10 mouse cellular contexts compared by ENCODE assay signal in genomic region chr5:143057753-143058152, GRCm38 (mm10). TPM values are rescaled to one million over a fixed set of nuclear protein-coding genes. Genes with fewer than 3 reads are reported as not detected.
A peak's percentile ranks its signal among the peaks of the same experiment; 100 is the strongest.
DNase-seq lines count a peak whose midpoint lies in the region; ATAC-seq and TF ChIP-seq lines count a peak whose summit lies in the region.
"Had no signal": no experiment of that assay in that cellular context is flagged by ENCODE, and none has a peak within 500 bp of the region (broad histone marks: within the 10 kb centered on the region; RNA-seq: fewer than 3 reads in every experiment).

No protein-coding gene starts in this region.

- H3K9me3 ChIP-seq in hindbrain, embryonic 15.5 days: no peaks in the 10 kb centered on the region
- no peaks in the 10 kb centered on the region for H3K9me3 ChIP-seq in hindbrain, embryonic 10.5 days
- H3K9me3 ChIP-seq in CH12.LX (replicated peaks; ENCODE audit: low read length): no peaks in the 10 kb centered on the region
- H3K9me3 ChIP-seq in liver, embryonic 14.5 days (ENCODE audit: control insufficient read depth, low read length): no peaks in the 10 kb centered on the region

- dilution Hi-C loops in CH12.LX (cut with MboI; ENCODE audit: extremely low pct_ligation_motif_present, extremely low pct_unique_long_range_greater_than_20kb, low sequenced_read_pairs): no loop called here

- ATAC-seq in hindbrain, embryonic 15.5 days (ENCODE audit: low FRiP score, low read depth): no peak
- ATAC-seq in liver, embryonic 14.5 days (ENCODE audit: insufficient read depth): no peak

- no peak overlapping the region for H3K4me3 ChIP-seq in hindbrain, embryonic 15.5 days
- no peak overlapping the region for H3K4me3 ChIP-seq in hindbrain, embryonic 10.5 days
- H3K4me3 ChIP-seq in CH12.LX (replicated peaks in 1 of 3; ENCODE audit: low read depth in 2 of 3, low read length in 2 of 3, poor library complexity in 1 of 3): no peak overlapping the region
- no peak overlapping the region; a peak in 1 of 4 replicates for H3K4me3 ChIP-seq in liver, embryonic 14.5 days (ENCODE audit: insufficient read depth in 1 of 2, low read depth in 2 of 2, low read length in 2 of 2)

- no peak for TF ChIP-seq RAD21 in CH12.LX (IDR thresholded peaks at IDR 0.05; ENCODE audit: low read depth, low read length)

- peak; percentile 11 for DNase-seq in cerebellum, adult 8-10 months
- no peak for DNase-seq in cerebellum, adult 11-12 months
- no peak for DNase-seq in hindbrain, embryonic 10.5 days (ENCODE audit: low spot score)
- no peak for DNase-seq in CH12.LX (ENCODE audit: extremely low read depth)
- no peak for DNase-seq in liver, embryonic 14.5 days (ENCODE audit: low read depth in 3 of 3, low spot score in 3 of 3)
- DNase-seq in adrenal gland, adult 8-10 months: no peak
- no peak for DNase-seq in ovary, postnatal 14 days (ENCODE audit: low spot score)
- DNase-seq: kidney, postnatal 10 days; right cerebral cortex, postnatal 14 days had no signal

- peak overlapping the region; percentile 45; the same call in 1 of the 2 replicates for H3K27ac ChIP-seq in hindbrain, embryonic 15.5 days (replicated peaks)
- no peak overlapping the region; the same call in 1 of the 2 replicates for H3K27ac ChIP-seq in hindbrain, embryonic 10.5 days
- 0 out of 2 replicates have a peak overlapping the region, but pooled peaks have one; percentile 11 for H3K27ac ChIP-seq in CH12.LX (ENCODE audit: insufficient read depth, low read depth)
- peak overlapping the region; percentile 95 for H3K27ac ChIP-seq in liver, embryonic 14.5 days

- WGBS in hindbrain, embryonic 15.5 days: 92% methylated on average over 1 of the region's 1 CpGs
- WGBS in hindbrain, embryonic 10.5 days: 75% methylated on average over 1 of the region's 1 CpGs
- WGBS in liver, embryonic 14.5 days (ENCODE audit: insufficient replicate concordance): 41% methylated on average over 1 of the region's 1 CpGs

- H3K9ac ChIP-seq in hindbrain, embryonic 15.5 days: no peak overlapping the region
- no peak overlapping the region for H3K9ac ChIP-seq in CH12.LX (ENCODE audit: insufficient read depth, low read depth)
- peak overlapping the region; percentile 34 for H3K9ac ChIP-seq in liver, embryonic 14.5 days (replicated peaks)

- TF ChIP-seq POLR2A in CH12.LX (IDR thresholded peaks at IDR 0.05; ENCODE audit: low read depth, low read length): no peak

- H3K27me3 ChIP-seq in hindbrain, embryonic 15.5 days: no peaks in the 10 kb centered on the region
- no peaks in the 10 kb centered on the region for H3K27me3 ChIP-seq in hindbrain, embryonic 10.5 days (ENCODE audit: insufficient read depth, poor library complexity, severe bottlenecking)
- H3K27me3 ChIP-seq in CH12.LX (replicated peaks): no peaks in the 10 kb centered on the region
- no peaks in the 10 kb centered on the region for H3K27me3 ChIP-seq in liver, embryonic 14.5 days (ENCODE audit: control insufficient read depth, insufficient read depth, low read length)

- no peak overlapping the region for H3K4me2 ChIP-seq in hindbrain, embryonic 15.5 days
- no peak overlapping the region for H3K4me2 ChIP-seq in CH12.LX (ENCODE audit: insufficient read depth, low read depth, poor library complexity, severe bottlenecking)
- peak overlapping the region; percentile 79 for H3K4me2 ChIP-seq in liver, embryonic 14.5 days (ENCODE audit: low read depth)

- TF ChIP-seq CTCF in CH12.LX (conservative IDR thresholded peaks at IDR 0.05 in 1 of 2, IDR thresholded peaks at IDR 0.05 in 1 of 2; ENCODE audit: low read depth in 2 of 2, low read length in 2 of 2): no peak
- no peak for TF ChIP-seq CTCF in liver, embryonic 14.5 days (IDR thresholded peaks at IDR 0.05; ENCODE audit: low read depth)

- TF ChIP-seq EP300 in CH12.LX (IDR thresholded peaks at IDR 0.05; ENCODE audit: low read length): no peak
- no peak for TF ChIP-seq EP300 in liver, embryonic 14.5 days (IDR thresholded peaks at IDR 0.05; ENCODE audit: low read depth)

- H3K4me1 ChIP-seq in hindbrain, embryonic 15.5 days (replicated peaks): peaks cover 34% of the 10 kb centered on the region
- peaks cover 38% of the 10 kb centered on the region for H3K4me1 ChIP-seq in hindbrain, embryonic 10.5 days (replicated peaks)
- peaks cover 38 to 88% of the 10 kb centered on the region in 2 experiments for H3K4me1 ChIP-seq in CH12.LX (ENCODE audit: control insufficient read depth in 1 of 2, insufficient read depth in 2 of 2)
- H3K4me1 ChIP-seq in liver, embryonic 14.5 days (replicated peaks; ENCODE audit: control insufficient read depth in 2 of 2, insufficient read depth in 2 of 2, low read length in 1 of 2): peaks cover 90 to 92% of the 10 kb centered on the region in 2 experiments

- in situ Hi-C loops in CH12.LX (cut with MboI; ENCODE audit: low pct_ligation_motif_present, low pct_unique_long_range_greater_than_20kb, low sequenced_read_pairs): no loop called here

- H3K79me2 ChIP-seq in CH12.LX (replicated peaks; ENCODE audit: control insufficient read depth, extremely low read depth, insufficient read depth, poor library complexity, severe bottlenecking): peaks cover 3% of the 10 kb centered on the region; the same call in 1 of the 2 replicates

- no peaks in the 10 kb centered on the region for H3K36me3 ChIP-seq in hindbrain, embryonic 15.5 days
- peaks cover 53% of the 10 kb centered on the region for H3K36me3 ChIP-seq in hindbrain, embryonic 10.5 days
- H3K36me3 ChIP-seq in CH12.LX (replicated peaks in 1 of 2; ENCODE audit: control insufficient read depth in 1 of 2, insufficient read depth in 1 of 2, low read length in 1 of 2): peaks cover 21 to 55% of the 10 kb centered on the region in 2 experiments
- H3K36me3 ChIP-seq in liver, embryonic 14.5 days (replicated peaks; ENCODE audit: control insufficient read depth, insufficient read depth, low read depth): no peaks in the 10 kb centered on the region; the same call in none of the 2 replicates

TF ChIP-seq in CH12.LX, 34 proteins besides CTCF, POLR2A, EP300 and RAD21:
- TF ChIP-seq ZC3H11A (IDR thresholded peaks at IDR 0.05; ENCODE audit: low read depth, low read length): no peak
- no peak for TF ChIP-seq E2F4 (IDR thresholded peaks at IDR 0.05; ENCODE audit: insufficient replicate concordance, low read depth, low read length)
- TF ChIP-seq ZKSCAN1 (IDR thresholded peaks at IDR 0.05; ENCODE audit: borderline replicate concordance, low read depth, low read length): no peak
- TF ChIP-seq SMC3 (IDR thresholded peaks at IDR 0.05; ENCODE audit: low read depth, low read length): no peak
- no peak for TF ChIP-seq JUND (conservative IDR thresholded peaks at IDR 0.05; ENCODE audit: low read depth, low read length)
- TF ChIP-seq IRF4 (IDR thresholded peaks at IDR 0.05; ENCODE audit: low read depth, low read length): no peak
- TF ChIP-seq NELFE (IDR thresholded peaks at IDR 0.05; ENCODE audit: low read depth, low read length): no peak
- TF ChIP-seq ZNF384 (IDR thresholded peaks at IDR 0.05; ENCODE audit: low read depth, low read length): no peak
- no peak for TF ChIP-seq KAT2A (IDR thresholded peaks at IDR 0.05; ENCODE audit: insufficient replicate concordance, low read length)
- TF ChIP-seq GABPA (IDR thresholded peaks at IDR 0.05; ENCODE audit: insufficient replicate concordance, low read depth, low read length): no peak
- no peak for TF ChIP-seq MXI1 (IDR thresholded peaks at IDR 0.05; ENCODE audit: low read depth, low read length)
- no peak for TF ChIP-seq MAFK (IDR thresholded peaks at IDR 0.05; ENCODE audit: insufficient replicate concordance, low read length)
- no peak for TF ChIP-seq ELF1 (IDR thresholded peaks at IDR 0.05; ENCODE audit: low read depth, low read length)
- TF ChIP-seq ETS1 (conservative IDR thresholded peaks at IDR 0.05; ENCODE audit: low read depth, low read length): no peak
- no peak for TF ChIP-seq CHD1 (IDR thresholded peaks at IDR 0.05; ENCODE audit: low read depth, low read length)
- TF ChIP-seq MAX (IDR thresholded peaks at IDR 0.05; ENCODE audit: low read length): no peak
- TF ChIP-seq POLR2AphosphoS2 (IDR thresholded peaks at IDR 0.05; ENCODE audit: low read depth, low read length): no peak
- no peak for TF ChIP-seq USF1 (IDR thresholded peaks at IDR 0.05; ENCODE audit: low read depth, low read length)
- no peak for TF ChIP-seq NRF1 (IDR thresholded peaks at IDR 0.05; ENCODE audit: low read depth, low read length)
- TF ChIP-seq MYC (IDR thresholded peaks at IDR 0.05; ENCODE audit: low read depth, low read length): no peak

RNA-seq across cellular contexts. Expression of gene Rnf216, which starts 55.0 kb away (rescaled TPM):
- 30.4 and 30.8 TPM in 2 replicates for polyA plus RNA-seq in hindbrain, embryonic 15.5 days (2015; fragmentation: Nextera tagmentation; extraction: Ambion mirVana)
- 44.2 and 44.3 TPM in 2 replicates for polyA plus RNA-seq in hindbrain, embryonic 10.5 days (2016; fragmentation: Nextera tagmentation; extraction: Ambion mirVana)
- total RNA-seq in CH12.LX (2012; rRNA removed) (18.2 and 18.3 TPM in 2 replicates), CH12.LX (2014; rRNA removed) (15.5 and 17.6 TPM in 2 replicates)
- polyA plus RNA-seq in CH12.LX (2012; ENCODE audit: insufficient read length, low read depth): 30.7 and 33.2 TPM in 2 replicates
- polyA plus RNA-seq in liver, embryonic 14.5 days (2012; rRNA removed): 8.7 and 9.7 TPM in 2 replicates
- polyA plus RNA-seq in liver, embryonic 14.5 days (2014; fragmentation: Nextera tagmentation; extraction: Ambion mirVana): 10.8 and 12.3 TPM in 2 replicates
- total RNA-seq in adrenal gland, adult 8-10 months (2022): 10 to 100 TPM; 41.7 to 58.3 (median 53.6) TPM
